Mouse (Mus musculus) midbrain, embryonic 13.5 days (tissue): Measurements from ENCODE around the gene Fbn1. TPM values are rescaled to one million over a fixed set of nuclear protein-coding genes. Genes with fewer than 3 reads are reported as not detected.

Experiments used
- ATAC-seq: fragments of 200-750 bp; cut with Nextera tagmentation; 2 replicates; pipeline ENCODE4 v1.8.0; 2017; ENCODE audit warnings: mild to moderate bottlenecking, moderate TSS enrichment, moderate library complexity
- H3K27ac ChIP-seq: fragments of 300-500 bp; sonication (generic); 2 replicates; pipeline ENCODE4 v1.5.1; 2015; ENCODE audit warnings: inconsistent platforms, mild to moderate bottlenecking, moderate library complexity
- H3K27me3 ChIP-seq: fragments of 300-500 bp; sonication (generic); 2 replicates; pipeline ENCODE4 v1.6.1; 2015; ENCODE audit warnings: mild to moderate bottlenecking, inconsistent platforms
- H3K36me3 ChIP-seq: fragments of 300-500 bp; sonication (generic); 2 replicates; pipeline ENCODE4 v1.6.1; 2015; ENCODE audit warnings: mild to moderate bottlenecking, inconsistent platforms
- H3K4me1 ChIP-seq: fragments of 300-500 bp; sonication (generic); replicated peaks from 2 replicates; pipeline ENCODE4 v1.6.1; 2015; ENCODE audit warnings: inconsistent platforms
- H3K4me2 ChIP-seq: fragments of 300-500 bp; sonication (generic); replicated peaks from 2 replicates; pipeline ENCODE4 v1.6.1; 2015; ENCODE audit warnings: moderate library complexity, mild to moderate bottlenecking, inconsistent platforms
- H3K4me3 ChIP-seq: fragments of 300-500 bp; sonication (generic); replicated peaks from 2 replicates; pipeline ENCODE4 v1.5.1; 2015; ENCODE audit warnings: mild to moderate bottlenecking, inconsistent platforms
- H3K9ac ChIP-seq: fragments of 300-500 bp; sonication (generic); replicated peaks from 2 replicates; pipeline ENCODE4 v1.6.1; 2015; ENCODE audit warnings: mild to moderate bottlenecking, inconsistent platforms
- H3K9me3 ChIP-seq: fragments of 300-500 bp; sonication (generic); 2 replicates; pipeline ENCODE4 v1.6.1; 2016; ENCODE audit warnings: mild to moderate bottlenecking, inconsistent platforms
- WGBS: fragments of 180-500 bp; shearing (Covaris S2); methylation state at CpG from one replicate; pipeline ENCODE4 v1.1.7; 2015; 5-methylcytosine and 5-hydroxymethylcytosine counted together
- polyA plus RNA-seq: library from polyadenylated mRNA; unstranded; fragments of >200 nt; fragmentation: Nextera tagmentation; extraction: Ambion mirVana; gene quantifications from 2 replicates; pipeline ENCODE4 v1.2.1, GENCODE M21; 2015

Gene Fbn1
- polyA plus RNA-seq, result 2.0 and 2.6 TPM in 2 replicates

DNA sequence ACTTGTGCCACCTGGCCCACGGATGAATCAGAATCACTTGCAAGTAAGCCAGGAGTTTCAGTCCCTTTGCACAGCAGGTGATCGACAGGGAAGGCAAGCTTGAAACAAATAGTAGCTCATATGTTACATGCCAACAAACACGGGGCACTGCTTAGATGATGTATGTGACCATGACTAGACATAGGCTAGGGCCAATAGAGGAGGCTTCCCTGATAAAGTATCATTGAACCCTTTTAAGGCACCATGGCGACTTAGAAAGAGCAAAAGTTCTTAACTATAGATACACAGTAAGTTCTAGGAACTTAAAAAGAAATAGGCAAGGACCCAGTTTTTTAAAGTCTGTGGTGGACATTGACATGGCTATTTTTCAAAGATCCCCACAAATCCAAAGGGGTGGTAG, at the start of gene Fbn1:
Gene Fbn1 (minus strand): TSS at position 101 of the 400 bp plus-strand sequence.
- no peaks in the 10 kb centered on the region for H3K9me3 ChIP-seq
- WGBS, result 84% methylated on average over 4 of the region's 4 CpGs
- peak within 1 kb of the TSS; percentile 80 for H3K9ac ChIP-seq
- H3K4me2 ChIP-seq, result peak within 1 kb of the TSS; percentile 98
- H3K27ac ChIP-seq, result peak within 1 kb of the TSS; percentile 47; the same call in 1 of the 2 replicates
- H3K4me3 ChIP-seq, result peak within 1 kb of the TSS; percentile 74
- peaks cover 20% of the 10 kb centered on the region for H3K27me3 ChIP-seq
- ATAC-seq, result no peak
- no peaks in the 10 kb centered on the region for H3K36me3 ChIP-seq
- peaks cover 19% of the 10 kb centered on the region for H3K4me1 ChIP-seq

DNA sequence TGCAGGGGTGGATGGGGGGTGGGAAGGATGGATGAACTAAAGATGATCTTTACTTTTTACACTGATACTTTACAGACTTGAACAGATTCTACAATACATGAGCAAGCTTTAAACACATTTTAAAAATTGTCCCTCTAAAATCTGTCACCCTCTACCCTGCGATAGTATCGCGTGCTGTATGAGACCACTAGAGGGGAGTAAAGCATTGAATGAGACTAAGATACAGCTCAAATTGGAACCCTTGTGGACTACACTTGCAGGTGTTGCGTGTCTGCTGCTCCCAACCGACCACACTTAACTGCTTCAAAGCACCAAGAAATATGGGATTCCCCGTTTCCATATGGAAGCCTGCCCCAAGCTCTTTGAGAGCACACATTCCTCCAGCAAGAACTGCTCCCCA, 48.0 kb upstream of the Fbn1 start:
- 82% methylated on average over 6 of the region's 6 CpGs for WGBS
- no peaks in the 10 kb centered on the region for H3K9me3 ChIP-seq
- H3K36me3 ChIP-seq, result no peaks in the 10 kb centered on the region
- no peak overlapping the region for H3K9ac ChIP-seq
- no peak overlapping the region for H3K4me3 ChIP-seq
- no peak overlapping the region for H3K27ac ChIP-seq
- peaks cover 21% of the 10 kb centered on the region for H3K4me1 ChIP-seq
- H3K27me3 ChIP-seq, result no peaks in the 10 kb centered on the region
- H3K4me2 ChIP-seq, result no peak overlapping the region
- ATAC-seq, result no peak

DNA sequence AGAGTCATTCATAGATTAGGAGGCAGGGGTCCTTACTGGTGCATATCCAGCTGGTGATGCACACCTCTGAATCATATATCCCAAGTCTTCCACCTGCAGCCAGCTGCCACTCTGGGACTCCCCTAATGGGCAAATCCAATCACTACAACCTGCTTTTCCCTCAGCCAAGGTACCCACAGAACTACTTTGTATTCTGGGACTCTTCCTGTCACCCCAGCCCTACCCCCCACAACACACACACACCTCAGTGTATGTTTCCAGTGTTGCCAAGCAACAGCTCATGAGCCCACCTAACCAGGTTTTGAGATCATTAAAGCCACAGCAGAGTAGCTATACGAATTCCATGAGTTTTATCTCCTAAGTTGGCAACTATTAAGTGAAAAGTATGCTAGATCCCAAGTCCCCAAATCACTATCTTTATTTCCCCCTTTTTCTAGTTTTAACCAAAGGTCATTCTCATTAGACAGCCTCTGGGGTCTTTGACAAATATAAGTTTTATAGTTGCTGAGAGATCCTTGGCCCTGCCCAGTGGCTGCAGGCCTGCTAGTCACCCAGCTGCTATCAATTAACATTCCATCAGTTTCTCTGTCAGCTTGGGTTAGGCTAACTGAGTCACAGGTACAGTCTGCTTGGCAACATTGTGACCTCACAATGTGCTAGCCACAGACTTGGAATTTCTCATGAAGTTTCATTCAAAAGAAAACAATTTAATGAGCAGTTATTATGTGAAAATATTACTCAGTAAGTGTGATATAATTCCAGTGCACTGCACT, 41.2 kb upstream of the Fbn1 start:
- H3K9me3 ChIP-seq, result no peaks in the 10 kb centered on the region
- no peak for ATAC-seq
- H3K9ac ChIP-seq, result no peak overlapping the region
- no peaks in the 10 kb centered on the region for H3K27me3 ChIP-seq
- 67% methylated on average over 1 of the region's 1 CpGs for WGBS
- no peak overlapping the region for H3K4me2 ChIP-seq
- H3K27ac ChIP-seq, result no peak overlapping the region
- H3K36me3 ChIP-seq, result no peaks in the 10 kb centered on the region
- no peak overlapping the region for H3K4me3 ChIP-seq
- H3K4me1 ChIP-seq, result no peaks in the 10 kb centered on the region

DNA sequence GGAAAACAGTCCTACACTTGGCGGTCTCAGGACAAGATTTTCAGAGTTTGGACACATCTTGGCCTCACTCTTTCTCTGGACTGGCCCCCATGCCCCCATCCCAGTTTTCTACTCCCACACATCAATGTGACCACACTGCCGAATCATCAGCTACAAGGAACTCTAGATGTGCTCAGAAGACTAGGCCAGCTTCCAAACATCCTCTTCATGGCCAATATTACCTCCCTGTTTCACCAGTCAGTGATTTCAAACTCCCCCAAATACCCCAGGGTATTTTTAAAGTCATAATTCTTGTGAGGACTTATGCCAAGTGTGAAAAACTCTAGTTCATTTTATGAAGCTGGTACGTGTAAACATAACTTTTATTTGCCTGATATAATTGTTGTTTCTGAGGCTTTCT, 37.2 kb upstream of the Fbn1 start:
- Histone ChIP-seq H3K4me1 (no peaks in the 10 kb centered on the region), H3K9me3 (no peaks in the 10 kb centered on the region), H3K9ac (no peak overlapping the region), H3K36me3 (no peaks in the 10 kb centered on the region), H3K4me2 (no peak overlapping the region), H3K27ac (no peak overlapping the region), H3K4me3 (no peak overlapping the region), H3K27me3 (no peaks in the 10 kb centered on the region)
- ATAC-seq, result no peak
- 93% methylated on average over 3 of the region's 3 CpGs for WGBS

DNA sequence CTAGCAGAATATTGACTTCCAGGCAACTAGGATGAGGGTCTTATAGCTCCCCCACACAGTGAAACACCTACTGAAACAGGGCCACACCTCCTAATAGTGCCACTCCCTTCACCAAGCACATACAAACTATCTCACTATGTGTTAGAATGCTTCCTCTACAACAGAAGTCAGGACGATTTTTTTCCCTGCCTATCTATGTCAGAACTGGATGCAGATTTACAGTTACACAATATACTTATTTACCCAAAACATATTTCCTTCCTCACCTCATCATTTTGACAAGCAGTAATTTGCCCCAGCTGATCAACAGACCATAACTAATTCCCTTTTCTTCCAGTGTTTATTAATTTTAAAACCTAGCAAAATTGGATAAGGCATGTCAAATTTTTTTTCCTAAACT, 35.9 kb upstream of the Fbn1 start:
- no peaks in the 10 kb centered on the region for H3K4me1 ChIP-seq
- no peak for ATAC-seq
- WGBS, result 74% methylated on average over 1 of the region's 1 CpGs
- no peak overlapping the region for H3K27ac ChIP-seq
- no peaks in the 10 kb centered on the region for H3K36me3 ChIP-seq
- no peak overlapping the region for H3K9ac ChIP-seq
- H3K27me3 ChIP-seq, result no peaks in the 10 kb centered on the region
- no peak overlapping the region for H3K4me3 ChIP-seq
- H3K9me3 ChIP-seq, result no peaks in the 10 kb centered on the region
- H3K4me2 ChIP-seq, result no peak overlapping the region

DNA sequence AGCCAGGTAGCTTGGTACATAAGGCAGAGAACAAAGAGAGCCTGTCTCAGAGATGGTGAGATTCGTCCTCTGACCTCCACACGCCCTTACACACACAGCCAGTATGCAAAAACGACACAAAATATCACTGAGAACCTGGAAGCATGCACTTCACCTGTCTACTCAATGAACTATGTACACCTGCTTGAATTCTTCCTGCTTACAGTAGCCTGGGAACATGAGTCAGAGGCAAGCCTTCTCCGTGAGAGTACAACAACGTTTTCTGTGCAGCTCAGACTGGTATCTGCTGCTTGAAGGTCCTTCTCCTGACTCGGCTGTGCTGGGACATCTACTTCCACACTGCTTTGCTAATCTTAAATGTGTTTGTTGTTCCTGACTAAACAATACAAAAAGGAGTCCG, 33.7 kb upstream of the Fbn1 start:
- no peak for ATAC-seq
- no peak overlapping the region for H3K27ac ChIP-seq
- no peak overlapping the region for H3K9ac ChIP-seq
- WGBS, result 81% methylated on average over 7 of the region's 7 CpGs
- no peaks in the 10 kb centered on the region for H3K27me3 ChIP-seq
- H3K4me1 ChIP-seq, result no peaks in the 10 kb centered on the region
- no peak overlapping the region for H3K4me3 ChIP-seq
- no peak overlapping the region for H3K4me2 ChIP-seq
- H3K36me3 ChIP-seq, result no peaks in the 10 kb centered on the region
- no peaks in the 10 kb centered on the region for H3K9me3 ChIP-seq

DNA sequence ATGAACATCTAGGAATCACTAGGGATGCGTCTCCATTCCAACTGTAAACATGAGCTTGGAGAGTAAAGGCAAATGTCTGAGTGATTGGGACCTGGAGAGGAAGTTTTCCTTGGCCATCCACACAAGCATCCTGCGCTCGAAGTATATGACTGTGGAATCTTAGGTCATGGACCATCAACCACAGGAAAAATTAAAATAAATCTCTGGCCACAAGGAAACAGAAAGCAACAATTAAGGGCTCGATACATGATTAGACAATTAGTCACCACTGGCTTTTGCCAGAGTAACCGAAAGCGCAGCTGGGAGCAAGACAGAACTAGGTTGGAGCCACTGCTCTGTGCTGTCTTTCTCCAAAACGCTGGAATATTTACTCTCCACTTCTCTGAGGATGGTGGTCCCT, 32.8 kb upstream of the Fbn1 start:
- Histone ChIP-seq H3K9ac (no peak overlapping the region), H3K4me2 (no peak overlapping the region), H3K27ac (no peak overlapping the region), H3K4me3 (no peak overlapping the region), H3K9me3 (no peaks in the 10 kb centered on the region), H3K36me3 (no peaks in the 10 kb centered on the region), H3K4me1 (no peaks in the 10 kb centered on the region), H3K27me3 (no peaks in the 10 kb centered on the region)
- WGBS, result 91% methylated on average over 7 of the region's 7 CpGs
- no peak for ATAC-seq

DNA sequence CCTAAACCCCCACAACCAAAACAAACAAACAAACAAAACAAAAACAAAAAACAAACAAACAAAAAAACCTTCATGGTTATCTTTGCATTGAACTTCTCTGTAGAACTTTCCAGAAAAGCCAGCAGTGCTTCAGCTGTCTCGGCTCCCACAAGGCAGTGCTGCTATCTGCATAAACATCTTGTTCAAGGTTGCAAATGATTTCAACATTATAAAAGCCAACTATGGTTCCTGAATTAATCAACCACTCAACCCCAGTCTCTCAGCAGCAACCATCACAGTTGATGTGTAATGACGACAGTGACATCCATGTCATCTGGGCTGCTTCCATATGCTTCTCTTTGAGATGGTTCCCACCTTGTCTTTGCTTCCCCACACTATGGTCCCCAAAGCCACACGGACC, 31.8 kb upstream of the Fbn1 start:
- WGBS, result 89% methylated on average over 3 of the region's 3 CpGs
- Histone ChIP-seq H3K9me3 (no peaks in the 10 kb centered on the region), H3K27me3 (no peaks in the 10 kb centered on the region), H3K4me2 (no peak overlapping the region), H3K27ac (no peak overlapping the region), H3K4me1 (no peaks in the 10 kb centered on the region), H3K4me3 (no peak overlapping the region), H3K36me3 (no peaks in the 10 kb centered on the region), H3K9ac (no peak overlapping the region)
- no peak for ATAC-seq

DNA sequence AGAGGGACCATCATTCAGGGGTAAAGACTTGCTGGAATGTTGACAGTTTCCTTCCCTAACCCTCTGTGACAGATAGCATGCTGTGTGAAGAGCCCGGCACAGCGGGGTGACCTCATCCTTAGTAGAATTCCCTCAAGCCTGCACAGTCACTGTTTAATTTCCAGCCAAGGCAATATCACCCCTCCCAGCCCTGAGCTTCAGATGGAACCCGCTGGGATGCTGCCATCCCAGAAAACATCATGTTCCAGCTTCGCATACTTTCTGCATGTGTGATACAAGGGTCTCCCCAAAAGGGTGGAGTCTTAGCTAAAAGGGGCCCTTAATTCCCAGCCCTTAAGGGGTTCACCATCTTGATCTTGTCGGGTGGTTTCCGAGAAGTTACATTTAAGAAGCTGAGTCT, 22.9 kb upstream of the Fbn1 start:
- no peak overlapping the region for H3K4me3 ChIP-seq
- no peak overlapping the region for H3K4me2 ChIP-seq
- no peak overlapping the region for H3K9ac ChIP-seq
- H3K27ac ChIP-seq, result no peak overlapping the region
- 78% methylated on average over 6 of the region's 6 CpGs for WGBS
- no peaks in the 10 kb centered on the region for H3K27me3 ChIP-seq
- no peaks in the 10 kb centered on the region for H3K36me3 ChIP-seq
- H3K4me1 ChIP-seq, result no peaks in the 10 kb centered on the region
- H3K9me3 ChIP-seq, result no peaks in the 10 kb centered on the region
- ATAC-seq, result no peak

DNA sequence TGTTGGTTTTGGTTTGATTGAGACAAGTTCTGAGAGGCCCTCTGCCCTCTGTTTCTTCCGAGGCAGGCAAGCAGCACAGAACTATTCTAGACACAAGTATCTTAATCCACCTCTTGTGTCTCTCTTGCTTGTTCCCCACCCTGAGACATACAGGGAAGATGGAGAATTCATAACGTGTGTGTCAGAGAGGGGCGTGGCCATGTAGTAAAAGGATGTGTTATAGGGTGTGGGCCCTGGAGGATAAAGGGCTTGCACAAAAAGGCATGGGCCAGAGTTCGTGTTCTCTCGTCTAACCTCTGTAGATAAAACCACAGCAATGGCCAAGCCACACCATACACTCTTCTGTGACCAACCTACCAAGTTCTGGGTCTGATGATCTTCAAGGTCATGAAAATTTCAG, 18.8 kb upstream of the Fbn1 start:
- H3K36me3 ChIP-seq, result no peaks in the 10 kb centered on the region
- no peak overlapping the region for H3K27ac ChIP-seq
- no peaks in the 10 kb centered on the region for H3K27me3 ChIP-seq
- 81% methylated on average over 5 of the region's 5 CpGs for WGBS
- no peak for ATAC-seq
- no peak overlapping the region for H3K4me3 ChIP-seq
- H3K9me3 ChIP-seq, result no peaks in the 10 kb centered on the region
- H3K4me2 ChIP-seq, result no peak overlapping the region
- no peaks in the 10 kb centered on the region for H3K4me1 ChIP-seq
- H3K9ac ChIP-seq, result no peak overlapping the region

DNA sequence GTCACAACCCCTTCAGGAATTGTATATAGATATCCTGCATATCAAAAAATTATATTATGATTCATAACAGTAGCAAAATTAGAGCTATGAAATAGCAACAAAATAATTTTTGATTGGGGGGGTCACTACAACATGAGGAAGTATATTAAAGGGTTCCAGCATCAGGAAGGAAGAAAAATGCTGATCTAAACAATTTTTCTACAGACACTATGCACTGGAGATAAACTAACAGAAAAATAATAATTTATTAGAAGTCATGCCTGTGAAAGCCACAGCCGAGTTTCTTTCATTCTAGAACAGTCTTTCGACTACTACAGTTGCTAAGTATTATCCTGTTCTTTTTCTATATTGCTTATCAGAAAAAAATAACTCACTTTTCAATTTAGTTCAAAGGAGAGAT, 17.7 kb upstream of the Fbn1 start:
- Histone ChIP-seq H3K9me3 (no peaks in the 10 kb centered on the region), H3K4me3 (no peak overlapping the region), H3K27ac (no peak overlapping the region), H3K9ac (no peak overlapping the region), H3K27me3 (no peaks in the 10 kb centered on the region), H3K4me1 (no peaks in the 10 kb centered on the region), H3K36me3 (no peaks in the 10 kb centered on the region), H3K4me2 (no peak overlapping the region)
- WGBS, result 86% methylated on average over 2 of the region's 2 CpGs
- ATAC-seq, result no peak

DNA sequence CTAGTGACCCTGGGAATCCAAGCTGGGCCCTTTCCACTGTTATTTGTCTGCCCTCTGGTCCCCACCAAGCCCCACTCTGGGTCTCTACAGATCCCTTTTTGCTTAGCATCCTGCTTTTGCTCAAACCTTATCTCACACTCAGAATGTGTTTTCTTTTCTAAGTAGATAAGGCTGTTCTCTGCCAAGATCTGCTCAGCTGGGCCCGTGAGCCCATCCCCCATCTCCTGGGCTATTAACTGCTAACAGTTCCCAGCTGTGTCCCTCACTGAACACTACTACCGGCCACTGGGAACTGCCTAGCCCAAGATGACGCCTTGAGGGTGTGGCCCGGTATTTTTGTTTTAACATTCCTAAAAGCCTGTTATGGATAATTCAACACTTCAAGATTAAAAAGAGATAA, 8.8 kb upstream of the Fbn1 start:
- Histone ChIP-seq H3K9ac (no peak overlapping the region), H3K4me1 (0 out of 2 replicates have a peak, but pooled peaks cover 4% of the 10 kb centered on the region), H3K36me3 (no peaks in the 10 kb centered on the region), H3K27me3 (no peaks in the 10 kb centered on the region), H3K27ac (no peak overlapping the region), H3K4me3 (no peak overlapping the region), H3K4me2 (no peak overlapping the region), H3K9me3 (no peaks in the 10 kb centered on the region)
- ATAC-seq, result 0 out of 2 replicates have a peak, but pooled peaks have one; percentile 55
- 43% methylated on average over 4 of the region's 4 CpGs for WGBS
